Mouse (Mus musculus): Measurements from ENCODE around the gene Gm49661.

Gm49661 gene

DNA sequence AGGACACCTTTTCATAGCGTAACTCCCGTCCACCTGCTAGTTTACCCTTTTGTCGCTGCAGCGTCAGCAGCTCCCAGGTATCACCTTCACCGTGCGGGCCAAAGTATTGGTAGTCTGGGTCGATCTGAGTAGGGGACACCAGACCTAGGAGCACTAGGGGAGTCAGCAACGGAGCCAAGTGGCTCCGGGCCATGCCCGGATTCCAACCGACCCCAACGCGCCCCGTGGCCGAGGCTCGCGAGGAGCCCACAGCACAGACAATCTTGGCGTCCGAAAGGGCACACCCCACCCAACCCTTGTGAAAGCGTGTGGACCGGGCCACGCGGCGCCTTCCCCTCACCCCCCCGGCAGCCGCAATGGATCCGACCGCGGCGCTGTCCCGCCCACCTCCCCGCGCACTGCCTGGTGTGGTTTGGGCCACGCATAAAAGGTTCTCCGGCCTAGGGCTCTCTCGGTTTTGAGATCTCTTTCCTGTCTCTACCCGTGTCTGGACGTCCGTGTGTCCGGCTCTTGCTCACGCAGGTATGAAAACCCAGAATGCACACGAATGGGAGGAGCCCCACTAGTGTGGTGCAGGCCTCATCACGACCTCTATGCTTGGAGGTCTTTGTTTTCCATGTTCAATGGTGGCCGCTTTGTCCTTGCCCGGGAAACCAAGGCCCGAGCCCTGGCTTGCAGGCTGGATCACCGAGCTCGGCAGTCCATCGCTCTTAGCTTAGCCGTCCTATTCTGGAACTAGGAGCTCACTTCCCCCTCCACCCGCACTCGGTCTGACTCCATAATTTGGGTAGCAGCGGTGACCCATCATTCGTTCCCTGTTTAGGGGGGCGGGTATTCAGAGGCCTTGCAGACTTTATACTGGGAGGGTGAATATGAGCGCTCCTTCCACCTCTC lies at the start of gene Gm49661, which contains the start of the genes Prdx2 and Rnaseh2a:
Gene Gm49661, minus strand, starts transcription at position 193 of the 894 bp plus-strand sequence.
Gene Prdx2, plus strand, starts transcription at position 347 of the 894 bp plus-strand sequence.
Gene Rnaseh2a, minus strand, starts transcription at position 527 of the 894 bp plus-strand sequence.
- DNase-seq, result peak; percentile 90

DNA sequence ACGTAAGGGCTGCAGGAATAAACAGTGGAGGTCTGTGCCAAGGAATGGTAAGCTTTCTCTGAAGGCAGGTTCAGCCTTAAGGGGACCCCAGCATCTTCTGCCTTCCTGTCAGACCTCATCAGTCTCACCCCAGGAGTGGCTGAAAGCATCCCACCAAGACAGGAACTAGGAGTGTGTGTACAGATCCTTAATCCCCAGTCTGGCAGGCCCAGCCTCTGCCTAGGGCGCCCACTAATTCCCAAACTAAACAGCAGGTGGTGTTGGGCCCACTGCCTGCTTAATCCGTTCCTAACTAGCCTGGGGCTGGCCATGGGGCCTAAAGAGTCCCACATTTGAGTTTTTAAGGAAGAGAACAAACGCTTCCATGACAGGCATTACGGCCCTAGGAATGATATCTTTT lies 48.0 kb upstream of the Gm49661 start:
- no peak for DNase-seq

DNA sequence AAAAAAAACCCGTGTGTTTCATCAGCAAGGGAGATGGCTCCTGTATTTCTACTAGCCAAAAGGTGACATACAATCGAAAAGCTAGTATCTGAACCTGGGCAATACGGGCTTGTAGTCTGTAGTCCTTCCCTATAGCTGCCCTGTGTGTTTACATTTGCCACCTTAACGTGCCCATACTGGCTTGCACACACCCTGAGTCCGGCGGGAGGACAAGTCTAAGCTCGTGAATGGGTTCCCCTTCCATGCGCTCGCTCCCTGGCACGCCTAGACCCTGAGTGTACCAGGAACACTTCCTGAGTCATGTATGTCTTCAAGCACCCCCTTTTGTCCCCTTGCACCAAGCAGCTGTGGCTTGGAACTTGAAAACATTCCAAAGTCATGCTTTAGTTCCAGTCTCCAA lies 47.5 kb upstream of the Gm49661 start:
- DNase-seq, result no peak

DNA sequence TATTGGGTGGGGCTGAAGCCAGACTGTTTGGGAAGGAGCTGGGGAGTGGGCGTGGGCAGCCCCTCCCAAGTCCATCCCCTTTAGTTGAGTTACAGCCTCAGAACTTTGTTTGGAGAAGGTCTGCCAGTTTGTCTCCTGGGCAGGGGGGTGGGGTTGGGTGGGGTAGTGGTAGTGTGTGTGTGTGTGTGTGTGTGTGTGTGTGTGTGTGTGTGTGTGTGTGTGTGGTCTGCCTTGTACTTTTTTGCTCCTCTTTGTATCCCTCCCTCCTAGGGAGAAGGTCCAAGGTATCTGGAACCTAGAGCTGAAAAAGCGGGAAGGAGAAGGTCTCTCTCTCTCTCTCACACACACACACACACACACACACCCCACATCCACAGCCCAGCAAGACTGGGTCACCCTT lies 45.2 kb upstream of the Gm49661 start, which contains the start of gene Best2:
Gene Best2, minus strand, starts transcription at position 101 of the 400 bp plus-strand sequence.
- no peak for DNase-seq

DNA sequence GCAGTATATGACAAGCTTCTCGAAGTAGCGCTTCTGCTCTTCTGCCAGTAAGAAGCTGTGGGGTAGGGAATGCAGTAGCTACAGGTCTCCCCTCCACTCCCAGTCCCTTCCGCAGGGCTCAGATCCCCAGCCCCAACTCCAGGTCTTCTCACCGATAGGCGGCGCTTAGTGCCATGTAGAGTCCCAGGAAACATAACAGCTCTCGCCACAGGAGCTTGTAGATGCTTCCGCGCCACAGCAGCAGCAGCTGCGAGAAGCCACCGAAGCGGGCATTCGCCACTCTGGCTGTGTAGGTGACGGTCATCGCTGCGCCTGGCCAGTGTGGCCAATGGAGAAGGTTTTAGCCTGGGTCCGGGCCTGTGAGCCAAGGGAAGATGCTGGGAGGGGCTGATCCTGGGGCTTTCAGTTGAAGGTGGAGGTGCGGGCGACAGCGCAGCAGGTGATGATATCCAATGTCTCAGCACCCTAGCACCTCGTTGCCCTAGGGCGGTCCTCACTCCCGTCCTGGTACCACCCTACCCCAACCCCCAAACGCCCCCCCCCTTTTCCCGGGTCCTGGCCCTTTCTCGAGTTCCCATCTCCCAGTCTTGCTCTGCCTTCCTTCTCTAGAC lies 44.1 kb upstream of the Gm49661 start:
- peak; percentile 84 for DNase-seq

DNA sequence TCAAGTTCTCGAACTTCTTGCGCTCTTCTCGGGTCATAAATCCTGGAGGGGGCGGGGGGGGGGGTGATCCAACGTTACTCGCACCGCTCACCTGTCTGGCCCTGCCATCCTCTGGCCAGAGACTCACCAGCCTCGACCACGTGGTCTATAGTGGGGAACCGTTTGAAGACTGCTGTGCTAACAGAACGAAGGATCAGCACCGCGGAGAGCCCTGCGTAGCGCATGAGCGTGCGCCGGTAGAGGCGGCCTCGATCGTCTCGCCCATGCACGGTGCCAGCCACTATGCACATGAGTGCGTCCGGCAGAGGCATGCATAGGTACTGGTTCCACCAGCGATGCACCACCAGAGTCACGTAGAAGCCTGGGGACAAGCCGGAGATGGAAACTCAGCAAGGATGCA lies 42.0 kb upstream of the Gm49661 start:
- no peak for DNase-seq

DNA sequence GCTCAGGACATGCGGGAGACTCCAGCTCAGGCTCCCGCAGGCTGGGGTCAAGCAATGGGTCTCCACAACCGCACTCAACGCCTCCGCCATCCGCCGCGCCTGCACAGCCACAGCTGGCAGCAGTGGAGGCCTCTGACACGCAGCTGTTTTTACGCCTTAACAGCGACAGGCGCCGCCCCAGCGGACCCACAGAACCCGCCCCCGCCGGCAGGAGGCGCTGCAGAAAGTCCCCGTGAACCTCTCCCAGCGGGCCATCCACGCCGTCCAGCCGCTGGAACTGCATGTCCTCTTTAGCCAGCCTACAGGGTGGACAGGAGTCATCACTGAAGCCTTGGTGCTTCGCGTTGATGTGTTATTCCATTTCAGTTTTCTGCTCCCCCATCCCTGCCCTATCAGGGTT lies 38.5 kb upstream of the Gm49661 start:
- DNase-seq, result peak; percentile 58

DNA sequence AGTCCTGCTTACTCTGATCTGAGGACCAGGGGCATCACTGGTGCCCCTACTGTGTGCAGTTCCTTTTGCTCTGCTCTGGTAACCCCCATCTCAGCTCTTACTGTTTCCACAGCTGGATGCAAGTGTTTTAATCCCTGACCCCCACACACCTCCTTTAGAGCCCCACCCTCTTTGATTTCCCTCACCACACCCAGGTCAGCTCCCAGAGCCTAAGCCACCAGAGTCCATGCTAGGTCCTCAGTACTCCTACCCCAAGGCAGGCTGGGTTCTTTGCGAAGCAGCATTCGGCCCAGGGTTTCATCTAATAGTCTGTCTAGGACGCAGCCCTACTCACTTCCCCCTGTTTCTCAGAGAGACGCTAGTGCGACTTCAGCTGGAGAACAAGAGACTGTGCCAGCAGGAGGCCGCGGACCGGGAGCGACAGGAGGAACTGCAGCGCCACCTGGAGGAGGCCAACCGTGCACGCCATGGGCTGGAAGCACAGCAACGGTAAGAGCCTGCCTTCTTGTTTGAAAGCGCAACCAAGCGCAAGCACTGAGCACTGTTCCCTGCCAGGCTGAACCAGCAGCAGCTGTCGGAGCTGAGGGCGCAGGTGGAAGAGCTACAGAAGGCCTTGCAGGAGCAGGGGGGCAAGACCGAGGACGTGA lies 28.5 kb upstream of the Gm49661 start:
- DNase-seq, result peak; percentile 94

DNA sequence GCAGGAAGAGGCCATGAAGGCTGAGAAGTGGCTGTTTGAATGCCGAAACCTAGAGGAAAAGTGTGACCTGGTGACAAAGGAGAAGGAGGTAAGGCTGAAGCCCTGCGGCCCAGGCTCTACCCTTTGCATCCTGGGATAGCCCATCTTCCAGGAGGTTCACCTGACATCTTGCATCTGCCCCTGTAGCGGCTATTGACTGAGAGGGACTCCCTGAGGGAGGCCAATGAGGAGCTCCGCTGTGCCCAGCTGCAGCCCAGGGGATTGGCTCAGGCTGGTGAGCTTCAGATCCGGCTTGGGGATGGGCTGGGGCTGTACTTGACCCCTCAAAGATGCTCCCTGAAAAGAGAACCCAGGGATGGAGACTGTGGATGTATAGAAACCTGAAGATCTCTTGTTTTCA lies 27.7 kb upstream of the Gm49661 start:
- DNase-seq, result no peak

DNA sequence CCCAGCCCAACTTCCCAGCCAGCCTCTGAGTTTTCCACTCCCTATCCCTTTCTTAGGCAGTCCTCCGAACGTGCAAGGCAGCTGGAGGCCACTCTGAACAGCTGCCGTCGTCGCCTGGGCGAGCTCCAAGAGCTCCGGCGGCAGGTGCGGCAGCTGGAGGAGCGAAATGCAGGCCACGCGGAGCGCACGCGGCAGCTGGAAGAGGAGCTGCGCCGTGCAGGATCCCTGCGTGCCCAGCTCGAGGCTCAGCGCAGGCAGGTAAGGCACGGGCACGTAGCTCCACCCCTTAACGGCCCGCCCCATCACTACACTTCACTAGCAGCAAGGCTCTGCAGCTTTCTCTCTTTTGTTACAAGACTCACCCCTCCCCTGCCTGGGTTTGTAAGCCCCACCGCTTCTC lies 26.4 kb upstream of the Gm49661 start:
- DNase-seq, result no peak

DNA sequence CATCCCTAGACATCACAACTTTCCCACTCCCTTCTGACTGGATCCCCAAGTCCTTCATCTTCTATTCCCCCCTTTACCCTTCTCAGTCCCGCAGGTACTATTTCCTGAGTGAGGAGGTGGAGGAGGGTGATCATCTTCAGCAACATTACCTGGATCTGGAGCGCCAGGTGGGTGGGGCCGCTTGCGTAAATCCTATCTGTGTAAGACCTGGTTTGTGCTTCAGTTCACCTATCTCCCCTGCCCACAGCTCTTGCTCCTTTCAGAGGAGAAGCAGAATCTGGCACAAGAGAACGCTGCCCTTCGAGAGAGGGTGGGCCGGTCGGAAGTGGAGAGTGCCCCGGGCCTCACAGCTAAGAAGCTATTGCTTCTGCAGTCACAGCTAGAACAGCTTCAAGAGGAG lies 25.1 kb upstream of the Gm49661 start:
- DNase-seq, result no peak

DNA sequence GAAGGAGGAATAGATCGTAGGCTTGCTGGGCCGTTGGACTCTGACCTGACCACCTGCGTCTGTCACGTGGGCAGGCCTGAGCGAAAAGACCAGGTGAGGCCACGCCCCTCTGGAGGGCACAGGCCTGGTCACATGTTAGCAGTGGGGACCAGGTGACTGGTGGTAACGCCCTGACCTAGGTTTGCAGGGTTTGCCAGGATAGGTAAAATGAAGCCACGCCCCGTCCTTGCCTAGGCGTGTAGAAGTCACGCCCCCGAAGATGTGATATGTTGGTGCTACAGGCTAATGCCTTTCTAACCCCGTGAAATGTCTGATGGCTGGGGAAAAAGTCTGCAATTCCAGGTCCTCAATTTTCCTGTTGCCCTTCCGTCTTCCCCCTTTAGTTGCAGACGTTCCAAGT lies 21.6 kb upstream of the Gm49661 start:
- peak; percentile 91 for DNase-seq

DNA sequence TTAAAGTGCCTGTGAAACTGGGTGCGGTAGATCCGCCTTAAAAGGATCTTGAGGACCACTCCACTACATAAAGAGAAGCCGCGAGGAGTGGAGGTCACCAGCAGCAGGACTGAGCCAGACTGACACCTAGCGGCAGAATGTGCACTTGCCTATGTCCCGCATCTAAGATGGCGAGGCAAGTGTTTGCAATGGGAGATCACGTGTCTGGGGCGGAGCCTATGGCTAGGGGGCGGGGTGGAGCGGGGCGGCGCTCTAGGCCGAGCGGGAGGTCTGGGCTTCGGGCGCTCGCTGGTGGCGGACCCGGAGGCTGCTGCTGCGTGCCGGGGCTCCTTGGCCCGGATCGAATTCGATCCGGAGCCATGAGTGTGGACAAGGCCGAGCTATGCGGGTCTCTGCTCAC lies 21.1 kb upstream of the Gm49661 start, which contains the start of gene Hook2:
Gene Hook2, plus strand, starts transcription at position 255 of the 400 bp plus-strand sequence.
- DNase-seq, result peak; percentile 99

DNA sequence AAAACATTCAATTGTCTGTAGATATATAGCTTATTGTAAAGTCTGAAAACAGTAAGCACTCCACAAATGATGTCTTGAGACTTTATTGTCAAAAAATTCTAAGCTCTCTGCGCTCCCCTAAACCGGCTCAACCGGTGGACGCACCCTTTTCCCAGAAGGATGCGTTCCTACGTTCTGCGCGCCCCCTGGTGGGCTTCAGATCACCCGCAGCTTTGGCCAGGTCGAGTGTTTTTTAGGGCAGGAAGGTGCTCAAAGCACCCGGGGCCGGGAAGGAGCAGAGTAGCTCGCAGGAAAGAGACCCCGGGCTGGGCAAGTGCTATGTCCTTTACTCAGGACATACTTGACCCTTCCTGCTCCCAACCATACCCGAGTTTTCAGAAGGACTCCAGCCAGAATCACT lies 20.6 kb upstream of the Gm49661 start:
- DNase-seq, result peak; percentile 97

DNA sequence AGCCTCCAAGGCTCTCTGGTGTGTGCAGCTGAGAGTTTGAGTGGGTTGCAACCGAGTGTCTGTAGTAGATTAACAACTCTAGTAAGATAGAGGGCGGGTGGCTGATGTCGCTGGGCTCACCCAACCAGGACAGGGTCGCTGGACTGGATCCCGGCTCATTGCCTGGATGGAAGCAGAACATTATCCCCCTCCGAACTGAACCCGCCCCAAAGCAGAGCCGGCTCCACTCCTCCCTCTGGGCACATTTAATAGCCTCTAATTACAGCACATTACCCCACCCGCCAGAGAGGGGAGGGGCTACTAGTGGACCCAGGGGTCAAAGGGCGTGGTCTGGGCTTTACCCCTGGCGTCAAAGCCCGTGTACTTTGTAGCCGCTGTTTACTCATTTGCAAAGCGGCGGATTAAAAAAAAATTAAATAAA lies 20.1 kb upstream of the Gm49661 start:
- peak; percentile 84 for DNase-seq

DNA sequence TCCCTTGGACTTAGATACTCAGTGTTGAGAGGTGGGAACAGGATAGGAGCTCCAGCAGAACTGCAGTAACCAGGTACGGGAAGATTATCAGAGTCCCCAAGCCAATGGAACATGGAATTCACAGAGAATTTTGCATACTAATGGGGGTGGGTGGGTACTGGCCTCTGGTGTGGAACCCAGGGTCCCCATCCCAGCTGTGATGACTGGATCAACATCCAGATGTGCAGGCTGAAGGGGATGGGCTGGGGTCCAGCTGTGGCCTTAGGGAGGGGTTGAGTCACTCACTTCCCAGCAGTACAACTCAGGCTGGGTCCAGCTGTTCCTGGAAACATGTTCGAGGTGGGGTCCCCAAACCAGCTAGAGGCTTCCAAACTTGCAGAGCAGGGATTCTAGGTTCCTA lies 18.7 kb upstream of the Gm49661 start:
- DNase-seq, result no peak

DNA sequence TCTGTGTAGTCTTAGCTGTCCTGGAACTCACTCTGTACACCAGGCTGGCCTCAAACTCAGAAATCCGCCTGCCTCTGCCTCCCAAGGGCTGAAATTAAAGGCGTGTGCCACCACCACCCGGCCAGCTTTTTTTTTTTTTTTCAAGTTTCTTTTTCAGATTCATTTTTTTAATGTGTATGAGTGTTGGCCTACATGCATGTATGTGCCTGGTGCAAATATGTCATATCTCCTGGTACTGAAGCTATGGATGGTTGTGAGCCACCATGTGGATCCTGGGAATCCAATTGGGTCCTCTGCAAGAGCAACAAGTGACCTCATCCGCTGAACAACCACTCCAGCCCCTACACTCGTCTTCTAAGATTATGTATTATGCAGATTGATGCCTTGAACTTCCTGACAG lies 18.2 kb upstream of the Gm49661 start:
- DNase-seq, result no peak

DNA sequence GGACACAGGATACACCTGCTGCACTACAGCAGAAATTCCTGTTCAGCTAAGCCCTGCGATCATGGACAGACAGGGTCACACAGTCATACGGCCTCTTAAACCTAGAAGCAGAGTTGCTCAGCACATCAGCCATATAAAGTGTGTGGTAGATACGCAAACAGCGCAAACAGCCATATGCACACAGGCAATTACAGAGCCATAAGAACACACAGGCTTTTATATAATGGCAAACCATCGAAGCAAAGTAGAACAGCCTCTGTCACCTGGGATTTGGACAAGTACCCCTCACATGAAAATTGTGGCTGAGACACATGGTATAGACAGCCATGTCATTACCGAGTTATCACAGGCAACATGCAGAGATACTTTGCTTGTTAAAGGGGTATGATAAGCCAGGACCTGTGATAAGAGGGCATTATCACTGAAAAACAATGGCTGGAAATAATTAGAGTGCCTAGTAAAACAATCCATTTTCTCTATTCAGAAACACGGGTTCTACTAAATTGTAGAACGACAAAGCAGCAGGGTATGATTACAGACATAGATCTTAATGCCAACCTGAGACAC lies 17.2 kb upstream of the Gm49661 start:
- DNase-seq, result no peak

DNA sequence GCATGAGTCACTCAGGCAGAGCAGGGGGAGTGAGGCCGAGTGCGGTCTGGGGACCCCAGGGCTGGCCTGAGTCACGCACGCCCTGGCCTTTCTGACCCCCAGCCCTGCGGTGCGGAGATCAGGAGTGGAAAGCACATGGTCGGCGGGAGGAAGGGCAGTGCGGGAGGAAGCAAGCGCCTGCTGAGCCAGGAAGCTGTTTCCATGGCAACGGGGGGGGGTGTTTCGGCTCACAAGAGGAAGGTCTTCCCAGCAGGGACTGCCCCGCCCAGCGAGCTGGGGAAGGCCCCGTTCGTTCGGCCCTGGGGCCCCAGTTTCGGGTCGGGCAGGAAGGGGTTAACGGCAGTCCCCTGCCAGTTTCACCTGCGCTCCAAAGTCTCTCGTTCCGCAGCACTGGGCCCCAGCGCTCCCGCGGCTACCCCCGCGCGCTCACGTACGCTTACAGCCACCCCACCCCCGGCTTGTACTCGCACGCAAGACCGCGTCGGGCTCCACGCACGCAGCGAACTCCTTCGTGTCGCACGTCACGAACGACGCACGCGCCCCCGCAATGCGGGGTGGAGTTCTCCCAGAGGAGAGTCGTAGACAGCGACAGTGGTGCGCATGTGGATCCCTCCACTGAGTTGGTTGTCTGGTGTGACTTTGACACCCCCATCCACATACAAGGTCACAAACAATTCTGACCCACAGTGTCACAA lies 16.6 kb upstream of the Gm49661 start:
- peak; percentile 98 for DNase-seq

DNA sequence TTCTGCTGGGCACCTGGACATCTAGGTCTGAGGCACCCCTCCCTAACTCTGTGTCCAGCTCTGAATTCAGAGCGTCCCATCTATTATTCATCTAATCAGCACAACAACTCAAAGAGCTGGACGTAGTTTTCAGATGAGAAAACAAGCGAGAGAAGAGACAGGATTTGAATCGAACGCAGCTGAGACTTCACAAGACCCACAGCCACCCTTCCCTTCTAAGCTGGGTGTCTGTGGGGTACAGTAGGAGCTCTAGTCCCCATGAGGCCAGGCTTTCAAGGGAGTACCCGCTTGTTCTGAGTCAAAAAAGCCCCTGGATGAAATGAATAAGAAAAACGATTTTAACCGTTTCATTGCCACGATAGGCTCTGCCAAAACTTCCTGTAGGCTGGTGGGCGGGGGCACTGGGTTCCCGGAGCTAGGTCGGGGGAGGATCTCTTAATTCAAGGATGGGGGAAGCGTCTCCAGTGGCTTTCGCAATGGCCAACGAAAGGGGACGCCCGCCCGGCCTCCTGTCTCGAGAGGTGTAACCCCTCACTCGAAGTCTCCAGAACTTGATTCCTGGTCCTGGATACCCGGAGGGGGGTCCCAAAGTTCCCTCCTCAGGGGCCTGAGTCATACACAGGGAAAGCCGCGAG lies 15.9 kb upstream of the Gm49661 start:
- DNase-seq, result no peak

DNA sequence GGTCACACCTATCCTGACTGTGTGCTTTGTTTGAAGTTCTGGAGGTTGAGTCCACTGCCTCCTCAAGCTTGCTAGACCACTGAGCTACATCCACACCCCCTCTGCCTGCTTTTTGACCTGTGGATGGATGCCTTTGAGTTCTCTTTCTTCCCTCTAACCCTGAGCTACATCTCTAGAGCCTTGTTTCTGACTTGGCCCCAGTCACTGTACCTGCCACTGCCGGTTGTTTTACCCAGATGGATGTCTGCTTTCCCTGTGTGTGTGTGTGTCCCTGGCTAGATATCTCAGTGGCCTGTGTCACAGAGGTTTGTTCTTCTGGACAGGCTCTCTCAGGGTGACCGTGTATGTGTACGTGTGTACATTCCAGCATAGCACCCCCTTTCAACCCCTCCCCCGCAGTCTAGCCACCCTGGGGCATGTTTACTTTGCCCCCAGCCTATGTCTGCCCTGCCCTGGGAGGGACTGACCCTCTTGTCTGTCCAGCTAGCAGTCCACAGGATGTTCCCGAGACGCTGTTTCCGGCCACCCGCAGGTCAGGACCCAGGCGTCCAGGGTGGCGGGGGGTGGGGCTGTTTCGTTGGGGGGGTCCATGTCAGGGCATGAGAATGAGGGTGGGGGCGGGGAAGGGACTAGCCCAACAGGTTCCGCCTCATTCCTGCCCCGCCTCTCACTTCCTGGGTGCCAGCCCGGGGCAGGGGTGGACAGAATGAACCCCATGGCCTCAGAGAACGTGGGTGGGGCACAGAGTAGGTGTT lies 15.2 kb upstream of the Gm49661 start:
- peak; percentile 83 for DNase-seq

Measured in kidney, postnatal 10 days (tissue).